Mouse (Mus musculus) kidney, postnatal 4 days (tissue): ENCODE data around the gene Txlnb.

Source experiments
- DNase-seq, 2 experiments: peaks; one replicate each; pipeline ENCODE4 v3.0.0; 2021; ENCODE audit warnings: mixed read lengths in 2 of 2

The Txlnb gene

DNA sequence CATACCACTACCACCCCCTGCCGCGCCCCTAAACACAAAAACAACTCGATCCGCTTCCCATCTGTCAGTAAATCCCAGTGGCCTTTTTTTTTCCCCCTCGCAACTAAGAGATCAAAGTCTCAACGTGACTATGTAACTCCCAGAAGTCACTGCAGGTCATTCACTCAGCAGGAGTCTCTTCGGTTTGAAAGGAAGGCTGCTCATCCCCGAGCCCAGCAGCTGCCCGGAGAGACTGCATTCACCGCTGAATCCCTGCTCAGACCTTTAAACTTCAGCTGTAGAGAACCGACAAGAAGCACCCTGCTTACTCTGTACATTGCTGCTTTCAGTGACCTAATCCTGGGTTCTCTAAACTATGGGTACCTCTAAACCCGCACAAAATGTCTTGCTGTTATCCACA, 31.4 kb downstream of the Txlnb start:
- DNase-seq: peak; percentile 8 to 26

DNA sequence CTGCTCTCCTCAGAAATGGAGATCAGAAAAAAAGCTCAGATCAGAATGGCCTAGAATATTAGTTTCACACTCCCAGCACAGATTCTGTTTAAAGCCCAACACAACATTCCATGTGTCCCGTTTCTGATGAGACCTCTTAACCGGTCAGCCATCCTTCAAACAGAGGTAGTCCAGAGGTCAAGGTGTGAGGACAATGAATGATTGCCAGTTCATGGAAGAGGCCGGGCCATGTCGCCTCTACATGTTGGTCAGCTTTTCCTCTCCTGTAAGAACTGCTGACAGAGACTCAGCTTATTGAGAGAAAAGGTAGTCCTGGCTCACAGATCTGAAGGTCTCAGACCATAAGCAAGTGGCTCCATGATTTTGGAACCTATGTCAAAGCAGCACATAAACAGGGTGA, 33.2 kb downstream of the Txlnb start:
- no peak for DNase-seq

DNA sequence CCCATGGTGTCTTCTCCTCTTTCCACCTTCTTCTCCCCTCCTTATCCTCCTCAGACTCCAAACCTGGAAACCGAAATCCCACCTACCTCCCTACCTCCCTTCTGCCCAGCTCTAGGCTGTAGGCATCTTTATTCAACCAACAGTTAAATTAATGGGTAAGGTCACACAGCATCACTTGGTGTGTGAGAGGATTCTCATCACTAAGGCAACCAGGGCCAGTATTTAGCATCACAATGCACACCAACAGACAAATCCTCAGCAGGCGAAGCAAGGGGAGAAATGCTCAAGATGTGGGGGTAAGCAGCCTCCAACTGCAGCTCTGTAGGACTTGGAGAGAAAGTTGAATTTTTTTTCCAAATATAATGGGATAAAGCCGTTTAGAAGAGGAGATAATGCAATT, 35.0 kb downstream of the Txlnb start:
- DNase-seq: no peak

DNA sequence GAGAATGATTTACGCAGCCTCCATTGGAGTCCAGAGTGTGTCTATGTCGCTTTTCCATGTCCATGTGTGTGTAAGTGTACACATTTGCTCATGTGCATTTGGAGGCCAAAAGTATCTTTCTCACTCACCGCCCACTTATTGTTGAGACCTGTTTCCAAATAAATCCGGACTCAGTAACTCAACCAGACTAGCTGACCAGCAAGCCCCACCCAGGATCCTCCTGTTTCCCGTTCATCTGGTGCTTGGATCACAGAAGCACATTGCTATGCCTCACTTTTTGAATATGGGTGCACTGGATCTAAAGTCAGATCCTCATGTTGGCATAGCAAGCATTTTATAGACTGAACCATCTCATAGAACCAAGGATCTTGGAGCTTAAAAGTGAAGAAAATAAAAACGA, 39.0 kb downstream of the Txlnb start:
- no peak for DNase-seq

DNA sequence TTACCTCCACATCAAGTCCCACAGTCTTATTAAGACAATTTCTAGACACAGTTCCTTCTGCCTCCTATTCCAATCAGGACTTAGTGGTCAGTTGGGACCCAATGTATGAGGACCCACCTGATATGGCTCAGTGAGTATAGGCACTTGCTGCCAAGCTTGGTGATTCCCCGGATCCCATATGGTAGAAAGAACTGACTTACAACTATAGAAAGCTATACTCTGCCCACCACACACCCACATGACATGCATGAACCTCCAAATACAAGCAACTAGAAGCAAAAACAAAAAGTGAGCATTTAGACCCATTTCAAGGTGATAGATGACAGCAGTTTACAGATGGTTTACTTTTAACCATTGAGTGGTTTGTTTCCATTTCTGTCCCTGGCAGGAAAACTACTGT, 40.2 kb downstream of the Txlnb start:
- DNase-seq: no peak

DNA sequence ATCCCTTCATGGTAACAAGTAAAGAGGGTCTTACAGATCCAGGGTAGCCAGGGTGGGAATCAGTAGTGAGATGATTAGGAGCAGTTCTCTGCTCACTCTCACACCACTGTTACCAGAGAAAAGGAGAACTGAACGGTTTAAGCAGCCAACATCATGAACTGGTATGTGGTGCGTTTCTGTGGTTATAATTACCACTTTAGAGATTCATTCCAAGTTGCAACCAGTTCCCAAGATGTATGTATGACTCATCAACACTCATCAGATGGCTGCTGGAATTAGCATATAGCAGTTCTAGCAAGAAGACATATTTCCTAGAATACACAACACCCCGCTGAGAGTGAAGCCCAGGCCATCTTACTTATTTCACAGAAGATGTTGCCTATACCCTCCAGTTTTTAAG, 46.0 kb downstream of the Txlnb start:
- DNase-seq: no peak

DNA sequence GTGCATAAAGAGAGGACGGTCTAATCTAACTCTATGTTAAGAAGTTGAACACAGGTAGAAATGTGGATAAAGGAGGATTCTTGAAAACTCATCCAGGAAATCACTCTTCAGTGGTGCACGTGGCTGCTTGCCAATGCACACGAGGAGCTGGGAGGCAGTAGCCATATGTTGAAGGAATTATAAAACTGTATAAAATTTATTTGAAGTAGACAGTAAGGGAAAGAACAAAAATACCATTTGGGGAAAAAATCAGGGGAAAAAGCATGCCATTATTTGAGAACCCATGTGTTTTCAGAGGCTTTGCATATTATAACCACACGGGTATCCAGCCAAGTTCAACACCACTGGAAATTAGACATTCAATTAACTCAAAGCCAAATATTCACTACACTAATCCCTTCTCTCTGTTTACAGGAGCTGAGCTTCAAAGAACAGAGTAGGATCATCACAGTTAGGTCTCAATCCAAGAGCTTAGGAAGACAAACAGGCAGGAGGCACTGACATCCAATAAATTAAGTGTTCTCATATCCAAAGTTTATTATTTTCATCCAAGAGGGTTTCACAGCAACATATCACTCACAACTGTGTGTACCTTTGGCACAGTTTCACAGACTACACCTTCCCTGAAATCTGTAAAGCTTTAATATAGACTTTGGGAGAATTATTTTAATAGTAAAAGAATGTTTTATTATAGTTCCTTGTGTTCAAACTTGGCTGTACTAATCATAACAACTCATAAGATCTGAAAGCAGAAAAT, 48.9 kb downstream of the Txlnb start:
- DNase-seq: no peak

DNA sequence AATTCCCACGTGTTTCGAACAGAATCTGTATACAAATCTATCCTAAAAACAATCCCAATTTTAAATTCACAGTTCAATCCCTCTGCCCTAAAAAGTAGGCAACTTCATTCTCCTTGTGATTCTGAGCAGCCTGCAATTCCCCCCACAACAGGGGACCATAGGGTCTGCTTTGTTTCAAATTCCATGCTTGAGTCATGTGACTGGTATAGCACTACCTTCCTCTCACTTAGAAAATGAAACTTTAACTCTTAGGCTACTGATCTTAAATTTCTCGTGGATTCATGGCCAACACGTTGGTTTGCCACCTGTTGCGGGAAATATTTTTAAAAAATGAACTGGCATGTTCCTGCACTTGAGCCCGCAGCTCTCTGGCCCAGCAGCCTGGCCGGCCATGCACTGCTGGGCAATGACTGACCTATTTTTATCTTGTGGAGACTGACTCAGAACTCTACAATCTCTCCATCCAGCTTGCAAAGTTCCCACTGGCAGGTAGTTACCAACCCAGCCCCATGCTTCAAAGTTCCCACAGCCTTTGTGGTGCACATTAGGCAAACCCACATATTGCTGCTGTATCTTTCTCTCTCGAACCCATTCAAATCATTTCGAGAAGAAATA, 61.7 kb downstream of the Txlnb start:
- DNase-seq: no peak

DNA sequence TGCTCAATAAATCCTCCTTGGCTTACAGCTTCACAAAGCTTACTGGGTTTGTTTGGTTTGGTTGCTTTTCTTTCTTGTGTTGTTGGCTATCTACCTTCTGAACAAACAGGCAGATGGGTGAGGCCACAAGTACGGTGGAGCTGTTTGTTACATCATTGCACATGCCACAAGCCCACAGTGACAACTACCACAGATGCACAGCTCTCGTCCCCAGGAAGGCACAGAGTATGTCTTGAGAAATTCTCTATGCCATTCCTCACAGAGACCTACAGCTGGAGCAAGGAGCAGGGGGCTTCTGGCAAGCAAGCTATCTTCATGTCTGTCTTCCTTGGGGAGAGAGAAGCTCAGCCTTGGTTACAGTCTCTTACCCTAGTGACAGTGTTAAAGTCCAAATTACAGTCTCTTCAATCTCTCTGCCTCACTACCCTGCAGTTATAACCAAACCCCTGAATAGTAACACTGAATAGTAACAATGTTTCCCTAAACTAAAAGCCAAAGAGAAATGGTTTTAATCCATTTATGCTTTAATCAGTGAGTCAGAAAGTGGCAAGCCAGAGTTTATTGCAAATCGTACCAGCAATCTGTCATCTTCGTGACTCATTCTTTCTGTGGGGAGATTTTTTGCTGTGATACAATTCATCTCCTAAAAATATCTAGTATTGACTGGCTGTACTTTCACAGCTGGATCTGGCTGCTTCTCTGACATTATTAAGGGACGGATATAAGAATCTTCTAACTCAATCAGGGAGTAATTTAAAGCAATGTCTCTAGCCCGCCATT, 64.9 kb downstream of the Txlnb start:
- DNase-seq: no peak

DNA sequence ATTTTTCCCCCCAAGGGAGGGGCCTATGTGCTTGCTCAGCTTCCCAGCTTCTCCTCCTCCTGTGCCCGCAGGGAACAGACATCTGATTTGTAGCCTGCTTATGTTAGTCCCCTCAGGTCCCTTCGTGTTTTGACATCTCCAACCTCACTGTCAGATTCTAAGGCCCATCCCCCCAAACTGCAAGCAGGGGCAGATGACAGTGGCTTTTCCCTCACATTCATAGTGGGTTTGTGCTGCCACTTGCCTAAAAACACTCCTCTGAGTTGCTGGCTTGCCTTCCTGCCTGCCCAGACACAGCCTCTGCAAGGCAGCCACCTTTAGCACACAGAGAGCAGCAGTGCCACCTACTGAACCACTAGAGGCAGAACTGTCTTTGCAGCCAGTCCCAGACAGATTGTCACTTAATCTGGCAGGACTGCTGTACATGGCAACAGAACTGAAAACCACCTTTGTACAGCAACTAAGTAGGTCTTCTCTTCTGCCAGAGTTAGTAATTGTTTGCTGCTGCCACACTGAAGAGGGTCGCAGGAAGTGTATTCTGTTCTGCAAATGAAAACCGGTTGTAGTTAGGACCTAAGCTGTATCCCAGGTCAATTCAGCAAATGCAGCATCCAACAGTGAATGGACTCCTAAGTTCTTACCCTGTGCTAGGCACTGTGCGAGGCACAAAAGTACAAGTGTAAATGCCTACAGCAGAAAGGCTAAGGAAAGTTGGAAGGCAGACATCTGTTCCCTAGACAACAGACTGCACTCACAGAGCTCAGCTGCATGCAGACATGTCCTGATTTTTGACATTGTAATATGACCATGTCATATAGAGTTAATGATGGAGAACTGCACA, 74.0 kb downstream of the Txlnb start:
- peak; percentile 71 to 79 for DNase-seq

DNA sequence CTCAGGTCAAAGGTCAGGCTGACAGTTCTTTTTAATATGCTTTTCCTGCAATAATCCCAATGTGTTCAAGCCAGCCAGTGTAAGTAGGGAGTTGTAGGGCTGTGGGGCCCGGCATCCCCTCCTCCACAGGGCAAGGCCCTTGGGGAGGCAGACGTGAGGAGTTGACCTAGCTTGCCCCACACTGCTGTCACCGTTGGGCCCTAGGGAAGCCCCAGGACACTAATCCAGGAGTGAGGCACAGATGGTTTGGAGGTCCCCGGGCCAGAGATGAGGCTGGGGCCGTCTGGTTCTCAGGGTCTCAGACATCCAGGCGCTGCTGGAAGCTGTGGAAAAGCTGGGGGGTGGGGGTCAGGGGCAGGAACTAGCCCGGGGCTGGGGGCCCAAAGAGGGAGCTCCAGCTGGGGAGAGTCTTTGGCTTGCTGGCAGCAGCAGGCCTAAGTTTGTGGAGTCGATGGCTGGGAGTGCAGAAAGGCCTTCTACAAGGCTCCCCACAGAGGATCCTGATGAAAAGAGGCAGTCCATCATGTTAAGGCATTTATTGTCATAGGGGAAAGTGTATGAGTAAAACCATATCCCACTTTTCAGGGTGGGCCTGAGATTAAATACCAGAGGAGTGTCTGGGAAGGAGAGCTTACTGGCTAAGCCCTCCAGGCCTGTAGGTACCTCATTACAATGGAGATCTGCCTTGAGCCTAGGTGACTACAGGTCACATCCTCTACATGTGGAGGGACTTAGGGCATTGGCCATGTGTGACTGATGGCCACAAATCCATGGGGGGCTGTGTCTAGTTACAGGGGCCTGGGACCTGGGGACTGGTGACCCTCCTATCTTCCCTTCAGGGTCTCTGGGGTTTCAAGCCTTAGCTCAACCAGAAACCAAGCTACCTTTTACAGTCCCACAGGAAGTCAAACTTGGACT, 82.2 kb downstream of the Txlnb start:
- DNase-seq: peak; percentile 3 to 11

DNA sequence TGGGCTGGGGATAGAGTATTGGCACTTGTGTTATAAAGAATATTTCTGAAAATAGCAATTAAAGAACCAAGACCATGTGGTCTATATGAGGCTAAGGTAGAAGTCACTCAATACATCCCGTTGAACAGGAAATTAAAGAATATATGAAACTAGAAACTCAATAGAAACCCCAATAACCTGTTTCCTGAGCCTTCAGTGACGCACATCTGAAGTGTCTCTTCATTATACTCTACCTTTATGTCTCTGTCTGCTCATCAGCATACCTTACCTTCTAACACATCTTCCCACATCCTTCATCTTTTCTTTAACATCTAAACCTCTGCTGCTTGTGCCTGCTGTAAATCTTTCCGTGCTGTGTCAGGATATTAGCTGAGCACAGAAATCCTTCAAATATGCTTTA, 84.0 kb downstream of the Txlnb start:
- no peak for DNase-seq

DNA sequence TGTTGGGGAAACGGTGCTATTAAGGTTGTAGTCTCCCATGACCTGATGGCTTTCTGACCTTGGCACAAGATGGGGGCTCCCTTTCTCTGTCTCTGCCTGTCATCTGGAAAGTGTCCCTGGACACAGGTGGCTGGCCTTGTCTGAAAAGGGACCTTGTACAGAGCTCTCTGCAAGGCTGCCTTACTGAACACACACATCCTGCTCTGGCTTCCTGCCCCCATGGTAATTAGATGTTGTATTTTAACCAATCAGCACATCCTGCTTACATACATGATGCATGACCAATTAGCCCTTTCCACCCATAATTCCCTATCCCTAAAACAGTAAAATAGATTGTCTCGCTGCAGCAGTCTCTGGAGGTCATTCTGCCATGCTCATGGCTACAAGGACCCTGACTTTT, 84.7 kb downstream of the Txlnb start:
- no peak for DNase-seq
